Mouse (Mus musculus) leukemia stem cell, adult 10-12 weeks (primary cell): Measurements from ENCODE around the gene Atrx. TPM values are rescaled to one million over a fixed set of nuclear protein-coding genes. Genes with fewer than 3 reads are reported as not detected.

Experiments
- polyA plus RNA-seq: library from polyadenylated mRNA; stranded (reverse); fragments of >175 nt; gene quantifications from 2 replicates; pipeline ENCODE4 v1.2.3, GENCODE M21; 2012; ENCODE audit warnings: low replicate concordance

The Atrx gene
- polyA plus RNA-seq = 4.9 and 21.2 TPM in 2 replicates

DNA sequence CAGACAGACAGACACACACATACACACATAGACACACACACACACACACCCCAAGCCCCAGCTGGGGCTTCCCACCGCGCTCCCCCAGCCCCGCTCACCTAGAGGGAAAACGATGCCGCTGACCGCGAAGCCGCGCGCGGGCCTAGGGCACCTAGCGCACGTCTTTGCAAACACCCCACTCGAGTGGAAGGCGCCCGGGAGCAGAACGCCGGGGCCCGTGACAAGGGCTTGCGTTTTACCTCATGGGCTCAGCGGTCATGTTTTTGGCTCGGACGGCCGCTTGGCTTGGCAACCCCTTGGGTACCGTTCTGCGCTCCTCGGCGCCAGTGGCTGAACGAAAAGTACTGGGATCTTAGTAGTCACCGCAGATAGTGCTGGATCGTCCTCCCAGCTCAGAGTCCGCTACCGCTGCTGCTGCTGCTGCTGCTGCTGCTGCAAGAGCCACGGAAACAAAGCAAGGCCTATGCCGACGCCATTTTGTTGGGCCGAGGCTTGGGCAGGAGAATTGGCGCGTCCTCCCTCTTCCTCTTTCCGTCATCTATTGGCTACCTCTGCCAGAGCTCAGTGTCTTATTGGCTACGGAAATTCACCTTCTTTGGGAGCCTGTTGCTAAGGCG lies at the start of gene Atrx:
Atrx (minus strand) TSS at position 543 of the 617 bp plus-strand sequence.

DNA sequence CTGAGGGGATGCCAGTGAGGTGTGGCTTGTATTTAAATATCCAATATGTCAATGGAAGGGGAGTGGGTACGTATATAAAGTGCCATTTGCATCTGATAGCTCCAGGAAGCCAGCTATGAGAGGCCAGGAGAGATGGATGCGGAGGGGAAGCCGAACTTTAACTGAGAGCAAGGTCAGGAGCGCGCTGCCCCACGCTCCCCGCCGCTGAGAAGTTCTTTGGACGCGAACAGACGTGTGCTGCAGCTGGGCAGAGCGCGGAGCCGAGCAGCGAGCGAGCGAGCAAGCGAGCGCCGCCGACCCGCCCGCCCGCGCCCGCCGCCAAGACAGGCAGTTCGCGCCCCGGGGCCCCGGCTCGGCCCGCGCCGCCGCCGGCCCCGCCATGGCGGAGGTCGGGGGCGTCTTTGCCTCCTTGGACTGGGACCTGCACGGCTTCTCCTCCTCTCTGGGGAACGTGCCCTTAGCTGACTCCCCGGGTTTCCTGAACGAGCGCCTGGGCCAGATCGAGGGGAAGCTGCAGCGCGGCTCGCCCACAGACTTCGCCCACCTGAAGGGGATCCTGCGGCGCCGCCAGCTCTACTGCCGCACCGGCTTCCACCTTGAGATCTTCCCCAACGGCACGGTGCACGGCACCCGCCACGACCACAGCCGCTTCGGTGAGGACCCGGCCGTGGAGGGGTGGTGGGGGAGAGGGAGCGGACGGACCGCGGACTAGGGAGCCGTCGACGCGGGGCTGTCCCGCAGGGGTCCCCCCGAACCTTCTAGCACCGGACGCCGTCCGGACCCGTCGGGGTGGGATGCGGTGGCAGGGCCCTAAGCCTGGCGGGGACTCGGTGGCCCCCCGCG lies 164.8 kb downstream of the Atrx start, which contains the start of gene Fgf16:
Fgf16 (plus strand) TSS at position 118 of the 843 bp plus-strand sequence.

Other genes starting within 250 kb of the Atrx start
- not detected in 2 replicates for gene Fgf16, start 165.1 kb downstream of the Atrx start, polyA plus RNA-seq
- gene Magt1, start 82.5 kb upstream of the Atrx start, polyA plus RNA-seq = 3.3 and 3.6 TPM in 2 replicates
- gene Cox7b, start 86.3 kb upstream of the Atrx start, polyA plus RNA-seq = 7.6 and 19.1 TPM in 2 replicates
- gene Atp7a, start 97.9 kb upstream of the Atrx start, polyA plus RNA-seq = 0.07 and 0.56 TPM in 2 replicates
- gene Tlr13, start 213.8 kb upstream of the Atrx start, polyA plus RNA-seq = 0.40 TPM in 1 of 2 replicates, not detected in the other